Mouse (Mus musculus) midbrain, embryonic 13.5 days (tissue): ENCODE data around the gene Arid4a. TPM values are rescaled to one million over a fixed set of nuclear protein-coding genes. Genes with fewer than 3 reads are reported as not detected.
A peak's percentile ranks its signal among the peaks of the same experiment; 100 is the strongest.

Source experiments
- ATAC-seq: fragments of 200-750 bp; cut with Nextera tagmentation; 2 replicates; pipeline ENCODE4 v1.8.0; 2017; ENCODE audit warnings: mild to moderate bottlenecking, moderate TSS enrichment, moderate library complexity
- H3K27ac ChIP-seq: fragments of 300-500 bp; sonication (generic); 2 replicates; pipeline ENCODE4 v1.5.1; 2015; ENCODE audit warnings: inconsistent platforms, mild to moderate bottlenecking, moderate library complexity
- H3K27me3 ChIP-seq: fragments of 300-500 bp; sonication (generic); 2 replicates; pipeline ENCODE4 v1.6.1; 2015; ENCODE audit warnings: mild to moderate bottlenecking, inconsistent platforms
- H3K36me3 ChIP-seq: fragments of 300-500 bp; sonication (generic); 2 replicates; pipeline ENCODE4 v1.6.1; 2015; ENCODE audit warnings: mild to moderate bottlenecking, inconsistent platforms
- H3K4me1 ChIP-seq: fragments of 300-500 bp; sonication (generic); replicated peaks from 2 replicates; pipeline ENCODE4 v1.6.1; 2015; ENCODE audit warnings: inconsistent platforms
- H3K4me2 ChIP-seq: fragments of 300-500 bp; sonication (generic); replicated peaks from 2 replicates; pipeline ENCODE4 v1.6.1; 2015; ENCODE audit warnings: moderate library complexity, mild to moderate bottlenecking, inconsistent platforms
- H3K4me3 ChIP-seq: fragments of 300-500 bp; sonication (generic); replicated peaks from 2 replicates; pipeline ENCODE4 v1.5.1; 2015; ENCODE audit warnings: mild to moderate bottlenecking, inconsistent platforms
- H3K9ac ChIP-seq: fragments of 300-500 bp; sonication (generic); replicated peaks from 2 replicates; pipeline ENCODE4 v1.6.1; 2015; ENCODE audit warnings: mild to moderate bottlenecking, inconsistent platforms
- H3K9me3 ChIP-seq: fragments of 300-500 bp; sonication (generic); 2 replicates; pipeline ENCODE4 v1.6.1; 2016; ENCODE audit warnings: mild to moderate bottlenecking, inconsistent platforms
- WGBS: fragments of 180-500 bp; shearing (Covaris S2); methylation state at CpG from one replicate; pipeline ENCODE4 v1.1.7; 2015; 5-methylcytosine and 5-hydroxymethylcytosine counted together
- polyA plus RNA-seq: library from polyadenylated mRNA; unstranded; fragments of >200 nt; fragmentation: Nextera tagmentation; extraction: Ambion mirVana; gene quantifications from 2 replicates; pipeline ENCODE4 v1.2.1, GENCODE M21; 2015

Arid4a gene
- polyA plus RNA-seq, 1 experiment from 2014 or later: 46.3 TPM

DNA sequence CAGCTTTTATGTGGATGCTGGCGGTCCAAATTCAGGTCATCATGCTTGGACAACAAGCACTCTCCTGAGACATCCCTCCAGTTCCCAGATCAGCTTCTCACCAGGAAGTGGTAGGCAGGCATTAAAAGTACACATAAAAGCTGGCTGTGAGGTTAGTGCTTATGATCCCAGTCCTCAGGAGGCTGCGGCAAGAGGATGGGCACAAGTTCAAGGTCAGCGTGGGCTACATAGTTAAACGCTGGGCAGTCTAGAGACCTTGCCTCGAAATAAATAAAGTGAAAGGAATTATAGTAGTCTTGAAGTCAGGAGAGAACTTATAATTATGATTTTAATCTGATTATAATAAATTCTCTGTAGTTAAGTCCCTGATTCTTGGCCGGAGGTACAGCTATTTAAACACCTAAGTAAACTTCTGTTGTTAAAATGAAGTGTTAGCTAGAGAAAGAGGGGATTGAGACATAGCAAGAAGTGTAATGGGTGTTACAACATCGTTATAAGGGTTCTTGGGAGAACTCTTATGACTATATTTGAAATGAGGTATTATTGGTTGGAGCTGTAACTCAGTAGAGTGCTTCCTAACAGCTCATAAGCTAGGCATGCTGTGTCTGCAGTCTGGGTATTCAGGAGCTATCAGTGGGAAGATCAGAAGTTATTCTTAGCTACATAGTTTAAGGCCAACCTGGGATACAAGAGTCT lies 30.8 kb upstream of the Arid4a start:
- Histone ChIP-seq H3K36me3 (peaks cover 76% of the 10 kb centered on the region), H3K9me3 (no peaks in the 10 kb centered on the region), H3K4me1 (no peaks in the 10 kb centered on the region), H3K4me3 (no peak overlapping the region), H3K9ac (no peak overlapping the region), H3K4me2 (no peak overlapping the region), H3K27me3 (no peaks in the 10 kb centered on the region), H3K27ac (no peak overlapping the region)
- 95% methylated on average over 7 of the region's 7 CpGs for WGBS
- no peak for ATAC-seq

- Histone ChIP-seq H3K9ac (no peak overlapping the region), H3K27ac (no peak overlapping the region), H3K36me3 (peaks cover 54% of the 10 kb centered on the region), H3K9me3 (no peaks in the 10 kb centered on the region), H3K4me1 (no peaks in the 10 kb centered on the region), H3K4me2 (no peak overlapping the region), H3K27me3 (no peaks in the 10 kb centered on the region), H3K4me3 (no peak overlapping the region)
- WGBS: 95% methylated on average over 5 of the region's 5 CpGs
- no peak for ATAC-seq
These were observed 18.6 kb upstream of the Arid4a start for GRCm38 (mm10) chr12:70997225-70997624.

DNA sequence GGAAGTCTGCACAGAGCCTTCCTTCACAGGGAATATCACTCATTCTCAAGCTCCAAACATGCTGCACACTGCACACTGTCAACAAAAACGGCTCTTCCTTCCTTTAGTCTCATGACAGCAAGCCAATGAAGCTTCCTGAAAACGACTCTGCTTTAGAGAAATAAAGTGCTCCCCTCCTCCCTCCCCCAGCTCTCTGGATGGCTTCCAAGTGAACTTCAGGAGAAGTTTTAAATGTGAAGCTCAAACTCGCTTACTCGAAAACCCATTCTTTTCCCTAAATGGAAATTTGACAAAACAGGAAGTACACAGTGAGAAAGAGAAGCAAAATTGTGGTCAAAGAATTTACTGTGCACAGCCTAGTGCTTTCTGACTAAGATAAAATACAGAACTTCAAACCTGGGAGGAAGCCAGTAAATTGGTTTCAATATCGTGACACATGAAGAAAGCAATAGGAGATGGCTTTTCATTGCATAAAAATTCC lies 16.3 kb upstream of the Arid4a start:
- WGBS: 72% methylated on average over 5 of the region's 5 CpGs
- no peaks in the 10 kb centered on the region for H3K9me3 ChIP-seq
- H3K27ac ChIP-seq: no peak overlapping the region
- no peak overlapping the region for H3K4me2 ChIP-seq
- H3K4me1 ChIP-seq: no peaks in the 10 kb centered on the region
- no peak overlapping the region for H3K4me3 ChIP-seq
- no peak overlapping the region for H3K9ac ChIP-seq
- no peaks in the 10 kb centered on the region for H3K27me3 ChIP-seq
- ATAC-seq: no peak
- H3K36me3 ChIP-seq: peaks cover 49% of the 10 kb centered on the region

- WGBS: 84% methylated on average over 1 of the region's 1 CpGs
- H3K9me3 ChIP-seq: no peaks in the 10 kb centered on the region
- ATAC-seq: no peak
- H3K27me3 ChIP-seq: no peaks in the 10 kb centered on the region
- H3K4me1 ChIP-seq: no peaks in the 10 kb centered on the region
- no peak overlapping the region for H3K4me3 ChIP-seq
- H3K27ac ChIP-seq: no peak overlapping the region
- no peak overlapping the region for H3K9ac ChIP-seq
- peaks cover 51% of the 10 kb centered on the region for H3K36me3 ChIP-seq
- no peak overlapping the region for H3K4me2 ChIP-seq
These were observed 15.4 kb upstream of the Arid4a start for GRCm38 (mm10) chr12:71000344-71000743.

DNA sequence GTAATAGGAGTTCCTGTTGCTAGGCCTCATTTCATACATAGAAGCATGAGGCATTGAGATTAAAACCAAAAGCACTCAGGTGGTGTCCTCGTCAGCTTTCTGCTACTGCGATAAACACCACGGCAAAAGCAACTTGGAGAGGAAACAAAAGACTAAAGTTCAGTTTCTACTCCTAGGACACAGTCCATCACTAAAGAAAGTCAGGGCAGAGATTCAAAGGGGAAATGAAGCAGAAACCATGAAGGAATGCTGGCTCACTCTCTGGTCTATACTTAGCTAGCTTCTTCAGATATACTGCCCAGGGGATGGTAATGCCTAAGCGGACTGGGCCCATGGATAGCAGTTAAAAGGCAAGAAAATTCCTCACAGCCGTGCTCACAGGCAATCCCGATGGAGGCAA lies 14.3 kb upstream of the Arid4a start:
- no peak overlapping the region for H3K4me2 ChIP-seq
- no peak overlapping the region for H3K27ac ChIP-seq
- no peaks in the 10 kb centered on the region for H3K9me3 ChIP-seq
- no peak overlapping the region for H3K4me3 ChIP-seq
- no peaks in the 10 kb centered on the region for H3K27me3 ChIP-seq
- H3K9ac ChIP-seq: no peak overlapping the region
- H3K4me1 ChIP-seq: no peaks in the 10 kb centered on the region
- WGBS: 81% methylated on average over 6 of the region's 6 CpGs
- H3K36me3 ChIP-seq: peaks cover 51% of the 10 kb centered on the region
- no peak for ATAC-seq

GRCm38 (mm10) chr12:71003760-71004426 lies 11.9 kb upstream of the Arid4a start:
- ATAC-seq: no peak
- Histone ChIP-seq H3K4me3 (no peak overlapping the region), H3K4me1 (no peaks in the 10 kb centered on the region), H3K27ac (no peak overlapping the region), H3K36me3 (peaks cover 56% of the 10 kb centered on the region), H3K9ac (no peak overlapping the region), H3K9me3 (no peaks in the 10 kb centered on the region), H3K4me2 (no peak overlapping the region), H3K27me3 (no peaks in the 10 kb centered on the region)
- WGBS: 93% methylated on average over 5 of the region's 6 CpGs

- Histone ChIP-seq H3K36me3 (peaks cover 68% of the 10 kb centered on the region), H3K9me3 (no peaks in the 10 kb centered on the region), H3K4me1 (no peaks in the 10 kb centered on the region), H3K27ac (no peak overlapping the region), H3K4me2 (no peak overlapping the region), H3K4me3 (no peak overlapping the region), H3K27me3 (no peaks in the 10 kb centered on the region), H3K9ac (no peak overlapping the region)
- 96% methylated on average over 6 of the region's 6 CpGs for WGBS
- ATAC-seq: no peak
These were observed 9.6 kb upstream of the Arid4a start for GRCm38 (mm10) chr12:71006141-71006540.

- H3K27ac ChIP-seq: no peak overlapping the region
- no peaks in the 10 kb centered on the region for H3K27me3 ChIP-seq
- whole genome bisulfite sequencing: 93% methylated on average over 7 of the region's 7 CpGs
- no peak overlapping the region for H3K9ac ChIP-seq
- peaks cover 2% of the 10 kb centered on the region for H3K4me1 ChIP-seq
- H3K36me3 ChIP-seq: peaks cover 68% of the 10 kb centered on the region
- no peaks in the 10 kb centered on the region for H3K9me3 ChIP-seq
- H3K4me2 ChIP-seq: no peak overlapping the region
- no peak overlapping the region for H3K4me3 ChIP-seq
- ATAC-seq: no peak
These were observed 8.9 kb upstream of the Arid4a start for GRCm38 (mm10) chr12:71006901-71007300.

DNA sequence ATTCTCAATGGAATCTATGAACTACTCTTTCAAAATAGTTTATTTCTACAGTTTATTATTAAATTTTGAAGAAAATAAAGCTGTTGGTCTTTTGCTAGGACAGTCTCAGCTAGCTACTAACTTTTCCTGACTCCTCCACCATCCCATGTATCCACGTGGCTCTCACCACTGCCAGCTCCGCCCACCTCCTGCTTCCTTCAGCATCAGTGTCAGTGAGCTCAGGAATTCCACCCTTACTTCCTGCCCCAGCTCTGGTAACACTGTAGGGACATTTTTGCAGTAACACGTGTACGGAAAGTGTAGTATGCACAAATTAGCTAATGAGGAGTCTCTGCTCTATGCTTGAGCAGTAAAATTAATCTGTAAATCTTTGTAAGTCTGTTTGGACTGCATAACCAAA lies 6.0 kb upstream of the Arid4a start:
- peaks cover 61% of the 10 kb centered on the region for H3K36me3 ChIP-seq
- H3K4me1 ChIP-seq: peaks cover 27% of the 10 kb centered on the region
- no peak overlapping the region for H3K4me2 ChIP-seq
- H3K27ac ChIP-seq: no peak overlapping the region
- H3K9me3 ChIP-seq: no peaks in the 10 kb centered on the region
- H3K27me3 ChIP-seq: no peaks in the 10 kb centered on the region
- WGBS: 72% methylated on average over 4 of the region's 4 CpGs
- no peak overlapping the region for H3K9ac ChIP-seq
- no peak for ATAC-seq
- no peak overlapping the region for H3K4me3 ChIP-seq

- Histone ChIP-seq H3K36me3 (peaks cover 19% of the 10 kb centered on the region), H3K9ac (peak overlapping the region; percentile 67), H3K4me1 (peaks cover 37% of the 10 kb centered on the region), H3K27ac (peak overlapping the region; percentile 89), H3K4me3 (peak overlapping the region; percentile 76), H3K27me3 (no peaks in the 10 kb centered on the region), H3K9me3 (no peaks in the 10 kb centered on the region), H3K4me2 (peak overlapping the region; percentile 80)
- no peak; the same call in 1 of the 2 replicates for ATAC-seq
- under 1% methylated on average over 31 of the region's 32 CpGs for WGBS
These were observed 886 bp upstream of the Arid4a start for GRCm38 (mm10) chr12:71014845-71015362.

GRCm38 (mm10) chr12:71016211-71016502 lies 367 bp downstream of the Arid4a start:
- peak; percentile 5 for ATAC-seq
- peak overlapping the region; percentile 94 for H3K27ac ChIP-seq
- H3K4me2 ChIP-seq: peak overlapping the region; percentile 81
- peak overlapping the region; percentile 78 for H3K9ac ChIP-seq
- H3K9me3 ChIP-seq: no peaks in the 10 kb centered on the region
- H3K4me3 ChIP-seq: peak overlapping the region; percentile 79
- WGBS: under 1% methylated on average over 32 of the region's 33 CpGs
- no peaks in the 10 kb centered on the region for H3K27me3 ChIP-seq
- H3K36me3 ChIP-seq: peaks cover 24% of the 10 kb centered on the region
- H3K4me1 ChIP-seq: peaks cover 37% of the 10 kb centered on the region

- peaks cover 37% of the 10 kb centered on the region for H3K4me1 ChIP-seq
- H3K27ac ChIP-seq: peak overlapping the region; percentile 94
- peak overlapping the region; percentile 81 for H3K4me2 ChIP-seq
- H3K9ac ChIP-seq: peak overlapping the region; percentile 78
- no peaks in the 10 kb centered on the region for H3K9me3 ChIP-seq
- H3K27me3 ChIP-seq: no peaks in the 10 kb centered on the region
- peak; percentile 12 for ATAC-seq
- H3K4me3 ChIP-seq: peak overlapping the region; percentile 79
- H3K36me3 ChIP-seq: peaks cover 27% of the 10 kb centered on the region
- WGBS: under 1% methylated on average over 26 of the region's 82 CpGs
These were observed 882 bp downstream of the Arid4a start for GRCm38 (mm10) chr12:71016503-71017241.
